Mouse (Mus musculus) intestine, embryonic 16.5 days (tissue): ENCODE results near the gene Sh3rf1. TPM values are rescaled to one million over a fixed set of nuclear protein-coding genes. Genes with fewer than 3 reads are reported as not detected.
A peak's percentile ranks its signal among the peaks of the same experiment; 100 is the strongest.
"Not testable (repeated sequence)": the region's sequence is repeated elsewhere in the genome, so short reads cannot be mapped to it uniquely, and the experiment has no call there.

Experiments
- ATAC-seq: fragments of 200-750 bp; cut with Nextera tagmentation; 2 replicates; pipeline ENCODE4 v1.8.0; 2017; ENCODE audit warnings: moderate TSS enrichment, moderate library complexity
- H3K27ac ChIP-seq: fragments of 300-500 bp; sonication (generic); 2 replicates; pipeline ENCODE4 v1.5.1; 2014; ENCODE audit warnings: mild to moderate bottlenecking, low read length
- H3K27me3 ChIP-seq: fragments of 300-500 bp; sonication (generic); replicated peaks from 2 replicates; pipeline ENCODE4 v1.6.1; 2014; ENCODE audit warnings: low read length, control low read depth, mixed read lengths; ENCODE audit not compliant: control insufficient read depth, insufficient read depth
- H3K36me3 ChIP-seq: fragments of 300-500 bp; sonication (generic); 2 replicates; pipeline ENCODE4 v1.6.1; 2014; ENCODE audit warnings: low read length, control low read depth; ENCODE audit not compliant: control insufficient read depth, insufficient read depth
- H3K4me1 ChIP-seq: fragments of 300-500 bp; sonication (generic); 2 replicates; pipeline ENCODE4 v1.6.1; 2014; ENCODE audit warnings: low read length, control low read depth, mixed read lengths; ENCODE audit not compliant: control insufficient read depth, insufficient read depth
- H3K4me2 ChIP-seq: fragments of 300-500 bp; sonication (generic); 2 replicates; pipeline ENCODE4 v1.6.1; 2014; ENCODE audit warnings: low read depth, low read length, control low read depth
- H3K4me3 ChIP-seq: fragments of 300-500 bp; sonication (generic); 2 replicates; pipeline ENCODE4 v1.5.1; 2014; ENCODE audit warnings: mild to moderate bottlenecking, low read length
- H3K9ac ChIP-seq: fragments of 300-500 bp; sonication (generic); 2 replicates; pipeline ENCODE4 v1.6.1; 2014; ENCODE audit warnings: low read depth, low read length
- H3K9me3 ChIP-seq: fragments of 300-500 bp; sonication (generic); 2 replicates; pipeline ENCODE4 v1.6.1; 2016; ENCODE audit warnings: low read length, control low read depth; ENCODE audit not compliant: control insufficient read depth
- WGBS: fragments of 180-500 bp; shearing (Covaris S2); extraction: QIAGEN DNeasy Blood & Tissue Kit; methylation state at CpG from one replicate; pipeline ENCODE4 v1.1.7; 2014; 5-methylcytosine and 5-hydroxymethylcytosine counted together
- polyA plus RNA-seq: library from polyadenylated mRNA; unstranded; fragments of >200 nt; fragmentation: Nextera tagmentation; extraction: Ambion mirVana; gene quantifications from 2 replicates; pipeline ENCODE4 v1.2.1, GENCODE M21; 2015

Gene Sh3rf1
- polyA plus RNA-seq, 1 experiment from 2014 or later, result 11.0 TPM

DNA sequence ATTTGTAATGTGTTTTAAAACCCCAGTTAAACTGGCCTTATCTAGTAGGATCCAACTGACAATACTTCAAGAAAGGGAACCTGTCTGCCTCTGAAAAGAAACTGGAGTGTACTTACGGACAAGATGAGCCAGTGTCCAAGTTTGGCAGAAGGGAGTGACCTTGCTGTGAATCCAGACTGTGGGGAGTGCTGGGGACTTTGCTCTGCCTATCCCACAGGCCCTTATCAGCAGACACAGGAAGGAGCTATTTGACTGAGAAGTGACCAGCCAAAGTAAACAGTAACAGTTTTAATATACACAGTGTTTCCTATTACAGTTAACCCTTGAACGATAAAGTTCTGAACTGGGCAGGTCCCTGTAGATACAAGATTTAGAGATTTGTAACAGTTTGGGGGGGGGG, 173.5 kb downstream of the Sh3rf1 start:
- H3K27me3 ChIP-seq, result no peaks in the 10 kb centered on the region
- H3K4me2 ChIP-seq, result 0 out of 2 replicates have a peak overlapping the region, but pooled peaks have one; percentile 1
- H3K36me3 ChIP-seq, result no peaks in the 10 kb centered on the region
- H3K9me3 ChIP-seq, result 0 out of 2 replicates have a peak, but pooled peaks cover 3% of the 10 kb centered on the region
- 0 out of 2 replicates have a peak overlapping the region, but pooled peaks have one; percentile 9 for H3K4me3 ChIP-seq
- no peak overlapping the region for H3K9ac ChIP-seq
- ATAC-seq, result peak; percentile 94
- H3K27ac ChIP-seq, result peak overlapping the region; percentile 57
- WGBS, result 21% methylated on average over 2 of the region's 2 CpGs
- H3K4me1 ChIP-seq, result peaks cover 14% of the 10 kb centered on the region

DNA sequence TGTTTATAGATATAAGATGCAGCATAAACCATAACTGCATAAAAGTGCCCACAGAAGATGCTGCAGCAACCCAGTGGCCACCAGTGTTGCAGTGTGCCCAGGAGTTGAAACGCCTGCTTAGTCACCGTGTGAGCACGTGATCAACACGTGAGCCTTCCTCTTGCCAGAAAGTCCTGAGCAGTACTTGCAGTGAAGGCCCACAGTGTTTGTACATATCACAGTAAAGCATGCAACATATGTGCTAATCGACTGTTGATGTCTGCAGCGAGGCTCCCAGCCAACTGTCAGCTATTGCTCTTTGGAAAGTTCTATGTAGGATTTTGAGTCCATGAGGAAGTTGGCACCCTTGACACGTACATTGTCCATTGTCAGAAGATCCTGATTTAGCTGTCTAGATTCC, 174.1 kb downstream of the Sh3rf1 start:
- Histone ChIP-seq H3K36me3 (no peaks in the 10 kb centered on the region), H3K4me1 (peaks cover 17% of the 10 kb centered on the region), H3K9me3 (0 out of 2 replicates have a peak, but pooled peaks cover 3% of the 10 kb centered on the region), H3K27me3 (no peaks in the 10 kb centered on the region), H3K4me3 (no peak overlapping the region), H3K27ac (peak overlapping the region; percentile 71), H3K4me2 (no peak overlapping the region), H3K9ac (no peak overlapping the region)
- ATAC-seq, result peak; percentile 84
- WGBS, result 39% methylated on average over 7 of the region's 7 CpGs

DNA sequence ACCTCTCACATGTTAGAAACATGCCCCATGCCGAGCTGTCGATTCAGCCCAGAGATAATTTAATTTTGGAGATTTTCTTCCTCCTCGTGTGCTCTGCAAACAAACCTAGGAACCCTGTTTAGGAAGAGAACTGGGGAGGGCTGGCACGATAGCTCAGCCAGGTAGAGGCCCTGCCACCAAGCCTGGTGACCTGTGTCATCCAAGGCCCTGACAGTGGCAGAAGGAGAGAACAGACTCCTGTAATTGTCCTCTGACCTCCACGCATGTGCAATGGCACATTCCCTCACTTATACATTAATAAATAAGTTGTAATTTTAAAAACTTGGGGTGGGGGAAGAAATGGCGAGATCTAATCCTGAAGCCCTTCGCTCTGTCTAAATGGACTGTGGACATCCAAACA, 179.2 kb downstream of the Sh3rf1 start:
- Histone ChIP-seq H3K4me2 (no peak overlapping the region), H3K9me3 (0 out of 2 replicates have a peak, but pooled peaks cover 6% of the 10 kb centered on the region), H3K9ac (0 out of 2 replicates have a peak overlapping the region, but pooled peaks have one; percentile 11), H3K27ac (peak overlapping the region; percentile 92), H3K27me3 (no peaks in the 10 kb centered on the region), H3K36me3 (no peaks in the 10 kb centered on the region), H3K4me3 (no peak overlapping the region), H3K4me1 (peaks cover 19% of the 10 kb centered on the region)
- WGBS, result 64% methylated on average over 7 of the region's 7 CpGs
- peak; percentile 51 for ATAC-seq

DNA sequence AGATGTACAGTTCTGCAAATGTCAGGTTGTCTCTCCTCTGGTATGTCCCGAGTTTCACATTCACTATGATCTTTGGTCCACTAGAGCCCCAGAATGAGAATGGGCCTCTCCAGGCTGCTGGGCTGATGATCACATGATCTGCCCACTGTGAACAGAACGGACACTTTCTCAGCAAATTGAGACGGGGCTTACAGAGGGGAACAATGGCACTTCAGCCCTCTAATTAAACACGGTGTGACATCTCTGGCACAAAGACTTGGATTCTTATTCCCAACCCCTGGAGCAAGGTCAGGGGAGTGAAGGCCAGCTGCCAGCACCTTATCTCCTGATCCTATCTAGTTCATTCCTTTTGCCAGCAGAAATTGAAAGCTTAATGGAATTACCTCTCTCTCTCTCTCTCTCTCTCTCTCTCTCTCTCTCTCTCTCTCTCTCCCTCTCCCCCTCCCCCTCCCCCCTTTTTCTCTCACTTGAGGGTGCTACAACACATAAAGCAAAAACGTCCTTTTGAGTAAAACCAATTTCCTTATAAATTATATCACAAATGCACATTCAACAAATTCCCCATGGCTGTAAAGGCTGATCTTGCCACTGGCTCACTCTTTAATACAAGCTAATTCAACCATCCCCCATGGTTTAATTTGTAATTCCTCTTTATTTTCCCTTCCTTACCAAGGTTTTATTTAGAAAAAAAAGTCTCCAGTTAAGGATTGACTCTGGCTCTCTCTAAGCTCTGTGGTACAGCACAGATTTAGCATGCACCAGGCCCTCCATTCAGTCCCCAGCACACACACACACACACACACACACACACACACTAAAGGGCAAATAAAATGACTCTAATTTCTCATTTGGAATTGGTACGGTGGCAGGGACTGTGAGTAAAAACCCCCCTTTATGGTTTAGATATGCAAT, 179.8 kb downstream of the Sh3rf1 start:
- 27% methylated on average over 6 of the region's 6 CpGs for WGBS
- H3K4me1 ChIP-seq, result peaks cover 16% of the 10 kb centered on the region
- peak overlapping the region; percentile 92 for H3K27ac ChIP-seq
- peak; percentile 89 for ATAC-seq
- 0 out of 2 replicates have a peak, but pooled peaks cover 6% of the 10 kb centered on the region for H3K9me3 ChIP-seq
- 0 out of 2 replicates have a peak overlapping the region, but pooled peaks have one; percentile 4 for H3K4me2 ChIP-seq
- H3K36me3 ChIP-seq, result no peaks in the 10 kb centered on the region
- no peak overlapping the region for H3K4me3 ChIP-seq
- H3K27me3 ChIP-seq, result no peaks in the 10 kb centered on the region
- peak overlapping the region; percentile 34; the same call in 1 of the 2 replicates for H3K9ac ChIP-seq

DNA sequence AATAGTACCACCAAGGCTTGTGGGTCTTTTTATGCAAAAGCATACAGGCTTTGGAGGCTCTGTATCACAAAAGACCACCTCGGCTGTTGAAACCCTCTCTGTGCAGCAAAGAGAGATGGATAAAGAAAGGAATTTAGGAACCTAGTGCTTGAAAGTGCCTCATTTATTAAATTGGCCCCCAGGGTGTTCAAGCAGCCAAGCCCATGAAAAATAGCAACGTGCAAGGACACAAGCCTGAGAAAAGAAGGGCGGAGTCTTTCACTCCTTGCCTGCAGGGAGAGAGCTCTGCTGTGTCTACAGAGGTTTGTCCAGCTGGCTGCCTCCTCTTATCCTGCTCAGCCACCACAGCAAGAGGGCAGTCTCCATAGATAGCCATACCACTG, 180.5 kb downstream of the Sh3rf1 start:
- Histone ChIP-seq H3K4me2 (no peak overlapping the region), H3K27me3 (no peaks in the 10 kb centered on the region), H3K9ac (no peak overlapping the region), H3K27ac (peak overlapping the region; percentile 92), H3K9me3 (0 out of 2 replicates have a peak, but pooled peaks cover 6% of the 10 kb centered on the region), H3K4me3 (no peak overlapping the region), H3K36me3 (no peaks in the 10 kb centered on the region), H3K4me1 (peaks cover 16% of the 10 kb centered on the region)
- peak; percentile 45 for ATAC-seq
- 51% methylated on average over 3 of the region's 3 CpGs for WGBS

DNA sequence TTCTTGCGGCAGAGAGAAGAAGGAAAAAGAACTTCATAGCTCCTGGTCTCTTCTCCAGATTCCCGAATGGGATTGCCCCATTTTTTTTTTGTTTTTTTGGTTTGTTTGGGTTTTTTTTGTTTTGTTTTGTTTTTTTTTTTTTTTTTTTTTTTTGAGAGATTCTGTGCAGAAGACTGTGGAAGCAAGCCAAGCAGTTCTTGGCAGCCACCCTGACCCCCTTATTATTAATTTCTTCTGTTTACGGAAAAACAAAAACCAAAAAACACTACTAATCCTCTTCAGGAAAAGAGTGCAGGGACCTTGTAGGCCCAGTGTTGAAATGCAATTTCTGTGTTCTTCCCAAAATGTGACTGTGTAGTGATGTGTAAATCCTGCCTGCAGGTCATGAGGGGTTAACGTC, 185.4 kb downstream of the Sh3rf1 start:
- Histone ChIP-seq H3K27ac (no peak overlapping the region), H3K4me3 (no peak overlapping the region), H3K9ac (no peak overlapping the region), H3K4me1 (0 out of 2 replicates have a peak, but pooled peaks cover 5% of the 10 kb centered on the region), H3K9me3 (0 out of 2 replicates have a peak, but pooled peaks cover 3% of the 10 kb centered on the region), H3K27me3 (no peaks in the 10 kb centered on the region), H3K4me2 (no peak overlapping the region), H3K36me3 (no peaks in the 10 kb centered on the region)
- no peak for ATAC-seq
- WGBS, result 74% methylated on average over 4 of the region's 4 CpGs

DNA sequence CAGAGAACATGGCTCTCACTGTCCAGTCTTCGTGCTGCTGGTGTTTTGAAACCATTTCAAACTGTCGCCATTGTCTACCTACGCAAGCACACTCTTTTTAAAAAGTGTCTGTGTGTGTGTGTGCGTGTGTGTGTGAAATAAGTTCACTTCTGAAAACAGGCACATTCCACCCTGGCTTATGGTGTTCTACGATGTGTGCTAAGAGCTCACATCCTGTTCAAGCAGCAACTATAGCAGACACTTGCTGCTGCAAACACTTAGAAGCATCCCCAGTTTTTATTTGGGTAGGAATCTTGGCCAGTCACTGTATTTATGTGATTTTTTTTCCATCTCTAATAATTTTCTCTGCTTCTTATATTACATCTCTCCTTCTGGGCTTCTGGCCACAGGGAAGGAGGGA, 186.0 kb downstream of the Sh3rf1 start:
- H3K9ac ChIP-seq, H3K4me1 ChIP-seq, H3K36me3 ChIP-seq, H3K4me3 ChIP-seq, H3K27ac ChIP-seq, H3K4me2 ChIP-seq, H3K9me3 ChIP-seq, H3K27me3 ChIP-seq: not testable (repeated sequence)
- 70% methylated on average over 5 of the region's 5 CpGs for WGBS
- ATAC-seq, result 0 out of 2 replicates have a peak, but pooled peaks have one; percentile 52

DNA sequence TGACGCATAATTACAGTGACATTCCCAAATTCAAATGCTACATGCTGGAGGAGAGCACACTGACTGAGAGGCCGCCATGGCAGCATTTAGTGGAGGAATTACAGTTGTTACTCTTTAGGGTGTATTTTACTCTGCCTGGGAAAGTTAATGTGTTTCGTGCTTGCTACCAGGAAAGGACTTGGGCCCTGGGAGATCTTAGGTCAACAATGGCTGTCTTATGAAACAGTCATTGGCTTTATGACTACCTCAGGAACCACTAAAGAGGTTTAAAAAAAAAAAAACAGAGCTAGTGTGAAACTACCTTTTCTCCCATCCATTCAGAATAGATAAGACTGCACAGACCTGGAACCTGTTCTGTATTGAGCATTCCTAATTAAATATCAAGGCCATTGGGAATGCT, 195.8 kb downstream of the Sh3rf1 start:
- Histone ChIP-seq H3K9me3 (no peaks in the 10 kb centered on the region), H3K9ac (no peak overlapping the region), H3K4me3 (no peak overlapping the region), H3K4me1 (no peaks in the 10 kb centered on the region), H3K36me3 (no peaks in the 10 kb centered on the region), H3K27me3 (no peaks in the 10 kb centered on the region), H3K27ac (peak overlapping the region; percentile 58), H3K4me2 (no peak overlapping the region)
- peak; percentile 80 for ATAC-seq
- 77% methylated on average over 3 of the region's 3 CpGs for WGBS

DNA sequence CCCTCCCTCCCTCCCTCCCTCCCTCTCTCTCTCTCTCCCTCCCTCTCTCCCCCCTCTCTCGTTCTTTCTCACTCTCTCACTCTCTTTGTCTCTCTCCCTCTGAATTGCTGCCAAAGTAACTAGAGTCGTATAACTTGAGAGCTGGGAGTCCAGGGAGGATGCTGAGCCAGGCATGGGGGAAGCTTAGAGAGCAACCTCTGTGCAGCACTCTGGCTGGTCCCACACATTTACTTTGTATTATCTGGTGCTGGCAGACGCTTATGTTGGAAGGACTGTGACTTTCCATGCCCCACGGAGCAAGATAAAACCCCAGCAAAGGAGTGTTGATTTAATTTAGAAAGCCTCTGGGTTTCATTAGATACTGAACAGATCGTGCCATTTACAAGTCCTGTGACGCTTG, 196.5 kb downstream of the Sh3rf1 start:
- Histone ChIP-seq H3K27me3 (no peaks in the 10 kb centered on the region), H3K9me3 (no peaks in the 10 kb centered on the region), H3K4me1 (no peaks in the 10 kb centered on the region), H3K27ac (no peak overlapping the region), H3K4me3 (no peak overlapping the region), H3K9ac (no peak overlapping the region), H3K36me3 (no peaks in the 10 kb centered on the region), H3K4me2 (no peak overlapping the region)
- WGBS, result 26% methylated on average over 6 of the region's 6 CpGs
- no peak for ATAC-seq
